Mouse (Mus musculus) frontal cortex, postnatal 36 days (tissue): ENCODE measurements around the gene Cyyr1.

Experiments used
- DNase-seq, 2 experiments: peaks; one replicate each; pipeline ENCODE4 v3.0.0; 2022; ENCODE audit warnings: low spot score in 2 of 2

Cyyr1 gene

GRCm38 (mm10) chr16:85470057-85470456 lies 83.1 kb downstream of the Cyyr1 start:
- no peak for DNase-seq

GRCm38 (mm10) chr16:85455043-85455442 lies 98.2 kb downstream of the Cyyr1 start:
- DNase-seq, result no peak

DNA sequence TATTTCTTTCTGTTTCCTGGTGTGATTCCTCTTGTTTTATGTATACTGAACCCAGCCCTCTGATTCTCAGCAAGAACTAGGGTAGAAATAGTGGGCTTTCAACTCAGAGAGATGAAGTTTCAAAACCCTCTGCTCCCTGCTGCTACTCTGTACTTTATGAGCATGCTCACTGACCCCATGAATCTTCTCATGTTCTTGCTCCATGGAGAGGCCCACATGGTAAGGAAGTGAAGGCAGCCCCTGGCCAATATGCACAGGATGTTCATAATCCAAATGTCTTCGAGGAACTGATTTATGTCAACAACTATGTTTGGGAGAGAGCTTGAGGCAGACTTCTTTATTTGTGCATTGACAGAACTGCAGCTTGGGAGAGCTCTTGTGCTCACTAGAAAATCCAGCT lies 106.9 kb downstream of the Cyyr1 start:
- no peak for DNase-seq

DNA sequence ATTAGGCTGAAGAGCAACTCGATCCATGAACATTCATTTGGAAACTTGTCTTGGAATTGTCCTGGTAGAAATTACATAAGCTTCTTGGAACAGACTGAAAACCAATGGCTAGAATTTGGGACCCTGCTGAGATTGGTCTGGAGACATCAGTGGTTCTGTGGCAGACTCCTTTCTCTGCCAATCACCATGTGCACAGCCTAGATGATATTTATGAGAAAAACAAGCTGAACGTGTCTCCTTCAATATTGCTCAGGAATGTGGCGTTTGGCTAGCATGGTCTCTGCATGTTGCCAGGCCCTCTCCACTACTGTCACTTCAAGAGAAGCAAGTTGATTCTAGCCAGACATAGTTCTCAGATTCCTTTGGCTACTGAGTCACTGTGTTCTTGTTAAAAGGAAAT lies 107.4 kb downstream of the Cyyr1 start:
- no peak for DNase-seq

- DNase-seq, result peak; percentile 13 to 44
These were observed 117.8 kb downstream of the Cyyr1 start for GRCm38 (mm10) chr16:85435427-85435826.

DNA sequence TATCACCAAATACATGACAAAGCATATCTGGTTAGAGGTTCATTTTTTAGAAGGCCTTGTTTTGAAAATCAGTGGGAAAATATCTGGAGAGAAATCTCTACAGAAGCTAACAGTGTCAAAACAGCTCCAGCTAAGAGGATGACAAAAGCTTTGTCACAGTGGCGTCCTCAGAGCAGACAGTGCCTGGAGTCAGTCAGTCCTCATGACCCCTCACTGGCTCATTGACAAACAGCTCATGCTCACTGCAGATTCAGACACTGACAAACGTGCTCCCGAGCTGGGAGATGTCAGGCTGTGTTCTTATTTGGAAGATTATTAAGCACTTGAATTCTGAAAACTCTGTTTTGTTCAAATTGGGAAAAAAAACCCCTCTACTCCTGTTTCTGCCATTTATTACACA lies 124.0 kb downstream of the Cyyr1 start:
- DNase-seq, result peak in 1 of 2 experiments; percentile 11

- no peak for DNase-seq
These were observed 130.3 kb downstream of the Cyyr1 start for GRCm38 (mm10) chr16:85422889-85423288.

GRCm38 (mm10) chr16:85415415-85415814 lies 137.8 kb downstream of the Cyyr1 start:
- no peak for DNase-seq

GRCm38 (mm10) chr16:85393430-85393948 lies 159.7 kb downstream of the Cyyr1 start:
- no peak for DNase-seq

DNA sequence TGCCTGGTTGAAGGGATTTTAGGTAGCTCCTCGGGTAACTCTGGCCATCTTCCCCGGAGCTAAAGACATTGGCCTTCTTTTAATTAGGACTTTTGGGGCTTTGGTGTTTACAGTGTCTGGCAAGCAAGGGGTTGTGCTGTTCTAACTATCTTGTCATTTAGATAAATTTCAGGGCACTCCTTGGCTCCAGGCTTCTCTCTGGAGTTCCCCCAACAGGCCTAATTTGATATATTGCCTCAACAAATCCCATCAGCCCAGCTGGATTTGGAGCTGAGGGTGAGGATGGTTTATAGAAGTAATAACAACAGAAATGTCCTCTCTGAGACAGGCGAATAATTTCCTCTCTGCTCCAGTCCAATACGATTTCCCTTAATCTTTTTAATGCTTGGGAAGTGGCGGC lies 166.4 kb downstream of the Cyyr1 start:
- no peak for DNase-seq
